Mouse (Mus musculus): ENCODE data around the gene Inhbe. TPM values are rescaled to one million over a fixed set of nuclear protein-coding genes. Genes with fewer than 3 reads are reported as not detected.

Inhbe gene
- polyA plus RNA-seq, 1 experiment from 2014 or later: 0.04 TPM

- Histone ChIP-seq H3K9ac (ENCODE audit: low read depth, low read length) (no peak within 1 kb of the TSS), H3K4me1 (replicated peaks; ENCODE audit: control insufficient read depth, insufficient read depth, low read length) (no peaks in the 10 kb centered on the region), H3K4me3 (ENCODE audit: low read depth, low read length) (no peak within 1 kb of the TSS), H3K27ac (ENCODE audit: low read depth, low read length) (peak within 1 kb of the TSS; percentile 32), H3K27me3 (replicated peaks; ENCODE audit: control insufficient read depth, insufficient read depth, low read length) (no peaks in the 10 kb centered on the region), H3K4me2 (no peak within 1 kb of the TSS), H3K36me3 (ENCODE audit: control insufficient read depth, insufficient read depth, low read length) (no peaks in the 10 kb centered on the region), H3K9me3 (ENCODE audit: control insufficient read depth, low read length) (no peaks in the 10 kb centered on the region)
- no peak for ATAC-seq (replicated peaks; ENCODE audit: low FRiP score)
- 67% methylated on average over 22 of the region's 22 CpGs for WGBS
- no peak for DNase-seq (ENCODE audit: low spot score)
Measured at GRCm38 (mm10) chr10:127369834-127370820, 15.9 kb upstream of the Inhbe start, which contains the start of gene Inhbc. Gene Inhbc (minus strand): TSS chr10:127370431.

- 0 out of 2 replicates have a peak, but pooled peaks have one; percentile 57 for ATAC-seq (replicated peaks; ENCODE audit: low FRiP score)
Measured at GRCm38 (mm10) chr10:127368273-127368672, 14.1 kb upstream of the Inhbe start.

GRCm38 (mm10) chr10:127367116-127367515, 12.9 kb upstream of the Inhbe start:
- Histone ChIP-seq H3K27ac (ENCODE audit: low read depth, low read length) (0 out of 2 replicates have a peak overlapping the region, but pooled peaks have one; percentile 34), H3K36me3 (ENCODE audit: control insufficient read depth, insufficient read depth, low read length) (no peaks in the 10 kb centered on the region), H3K9ac (ENCODE audit: low read depth, low read length) (no peak overlapping the region), H3K4me2 (no peak overlapping the region), H3K27me3 (replicated peaks; ENCODE audit: control insufficient read depth, insufficient read depth, low read length) (no peaks in the 10 kb centered on the region), H3K4me3 (ENCODE audit: low read depth, low read length) (no peak overlapping the region), H3K9me3 (ENCODE audit: control insufficient read depth, low read length) (no peaks in the 10 kb centered on the region), H3K4me1 (replicated peaks; ENCODE audit: control insufficient read depth, insufficient read depth, low read length) (no peaks in the 10 kb centered on the region)
- no peak for DNase-seq (ENCODE audit: low spot score)
- 69% methylated on average over 5 of the region's 5 CpGs for WGBS
- no peak for ATAC-seq (replicated peaks; ENCODE audit: low FRiP score)

More at GRCm38 (mm10) chr10:127368273-127368672, 14.1 kb upstream of the Inhbe start:
- peak overlapping the region; percentile 77 for H3K27ac ChIP-seq (ENCODE audit: low read depth, low read length)
- H3K4me1 ChIP-seq (replicated peaks; ENCODE audit: control insufficient read depth, insufficient read depth, low read length): no peaks in the 10 kb centered on the region
- no peak overlapping the region for H3K9ac ChIP-seq (ENCODE audit: low read depth, low read length)
- 71% methylated on average over 2 of the region's 2 CpGs for WGBS
- H3K9me3 ChIP-seq (ENCODE audit: control insufficient read depth, low read length): no peaks in the 10 kb centered on the region
- H3K4me2 ChIP-seq: peak overlapping the region; percentile 8; the same call in 1 of the 2 replicates
- no peak for DNase-seq (ENCODE audit: low spot score)
- H3K4me3 ChIP-seq (ENCODE audit: low read depth, low read length): no peak overlapping the region
- no peaks in the 10 kb centered on the region for H3K36me3 ChIP-seq (ENCODE audit: control insufficient read depth, insufficient read depth, low read length)
- H3K27me3 ChIP-seq (replicated peaks; ENCODE audit: control insufficient read depth, insufficient read depth, low read length): no peaks in the 10 kb centered on the region

- no peak overlapping the region for H3K9ac ChIP-seq (ENCODE audit: low read depth, low read length)
- ATAC-seq (replicated peaks; ENCODE audit: low FRiP score) (no peak), DNase-seq (ENCODE audit: low spot score) (no peak)
- H3K4me3 ChIP-seq (ENCODE audit: low read depth, low read length): no peak overlapping the region
- no peak overlapping the region for H3K4me2 ChIP-seq
- H3K27ac ChIP-seq (ENCODE audit: low read depth, low read length): no peak overlapping the region
- no peaks in the 10 kb centered on the region for H3K36me3 ChIP-seq (ENCODE audit: control insufficient read depth, insufficient read depth, low read length)
- no peaks in the 10 kb centered on the region for H3K27me3 ChIP-seq (replicated peaks; ENCODE audit: control insufficient read depth, insufficient read depth, low read length)
- no peaks in the 10 kb centered on the region for H3K4me1 ChIP-seq (replicated peaks; ENCODE audit: control insufficient read depth, insufficient read depth, low read length)
- no peaks in the 10 kb centered on the region for H3K9me3 ChIP-seq (ENCODE audit: control insufficient read depth, low read length)
- WGBS: 73% methylated on average over 3 of the region's 3 CpGs
Measured at GRCm38 (mm10) chr10:127360714-127361113, 6.5 kb upstream of the Inhbe start.

- Histone ChIP-seq H3K9me3 (ENCODE audit: control insufficient read depth, low read length) (no peaks in the 10 kb centered on the region), H3K27me3 (replicated peaks; ENCODE audit: control insufficient read depth, insufficient read depth, low read length) (no peaks in the 10 kb centered on the region), H3K4me1 (replicated peaks; ENCODE audit: control insufficient read depth, insufficient read depth, low read length) (peaks cover 1% of the 10 kb centered on the region; the same call in 1 of the 2 replicates), H3K36me3 (ENCODE audit: control insufficient read depth, insufficient read depth, low read length) (no peaks in the 10 kb centered on the region), H3K4me3 (ENCODE audit: low read depth, low read length) (no peak overlapping the region), H3K9ac (ENCODE audit: low read depth, low read length) (no peak overlapping the region), H3K4me2 (no peak overlapping the region), H3K27ac (ENCODE audit: low read depth, low read length) (peak overlapping the region; percentile 27; the same call in 1 of the 2 replicates)
- WGBS: 64% methylated on average over 10 of the region's 10 CpGs
- DNase-seq (ENCODE audit: low spot score) (no peak), ATAC-seq (replicated peaks; ENCODE audit: low FRiP score) (no peak)
Measured at GRCm38 (mm10) chr10:127355336-127355735, 1.1 kb upstream of the Inhbe start.

GRCm38 (mm10) chr10:127352766-127353165, 1.4 kb downstream of the Inhbe start:
- peaks cover 2% of the 10 kb centered on the region; the same call in 1 of the 2 replicates for H3K4me1 ChIP-seq (replicated peaks; ENCODE audit: control insufficient read depth, insufficient read depth, low read length)
- 86% methylated on average over 11 of the region's 11 CpGs for WGBS
- H3K9me3 ChIP-seq (ENCODE audit: control insufficient read depth, low read length): no peaks in the 10 kb centered on the region
- H3K4me2 ChIP-seq: no peak overlapping the region
- no peaks in the 10 kb centered on the region for H3K27me3 ChIP-seq (replicated peaks; ENCODE audit: control insufficient read depth, insufficient read depth, low read length)
- H3K4me3 ChIP-seq (ENCODE audit: low read depth, low read length): no peak overlapping the region
- no peak overlapping the region for H3K27ac ChIP-seq (ENCODE audit: low read depth, low read length)
- no peak overlapping the region for H3K9ac ChIP-seq (ENCODE audit: low read depth, low read length)
- no peak for ATAC-seq (replicated peaks; ENCODE audit: low FRiP score)
- H3K36me3 ChIP-seq (ENCODE audit: control insufficient read depth, insufficient read depth, low read length): no peaks in the 10 kb centered on the region
- DNase-seq (ENCODE audit: low spot score): no peak

GRCm38 (mm10) chr10:127352187-127352586, 2.0 kb downstream of the Inhbe start:
- Histone ChIP-seq H3K36me3 (ENCODE audit: control insufficient read depth, insufficient read depth, low read length) (no peaks in the 10 kb centered on the region), H3K9me3 (ENCODE audit: control insufficient read depth, low read length) (no peaks in the 10 kb centered on the region), H3K4me1 (replicated peaks; ENCODE audit: control insufficient read depth, insufficient read depth, low read length) (peaks cover 2% of the 10 kb centered on the region; the same call in 1 of the 2 replicates), H3K9ac (ENCODE audit: low read depth, low read length) (no peak overlapping the region), H3K27me3 (replicated peaks; ENCODE audit: control insufficient read depth, insufficient read depth, low read length) (no peaks in the 10 kb centered on the region), H3K4me3 (ENCODE audit: low read depth, low read length) (no peak overlapping the region), H3K27ac (ENCODE audit: low read depth, low read length) (no peak overlapping the region), H3K4me2 (no peak overlapping the region)
- 80% methylated on average over 9 of the region's 9 CpGs for WGBS
- DNase-seq (ENCODE audit: low spot score) (no peak), ATAC-seq (replicated peaks; ENCODE audit: low FRiP score) (no peak)

GRCm38 (mm10) chr10:127351719-127352118, 2.5 kb downstream of the Inhbe start:
- H3K27ac ChIP-seq (ENCODE audit: low read depth, low read length): no peak overlapping the region
- no peak for ATAC-seq (replicated peaks; ENCODE audit: low FRiP score)
- no peaks in the 10 kb centered on the region for H3K36me3 ChIP-seq (ENCODE audit: control insufficient read depth, insufficient read depth, low read length)
- H3K4me3 ChIP-seq (ENCODE audit: low read depth, low read length): no peak overlapping the region
- H3K27me3 ChIP-seq (replicated peaks; ENCODE audit: control insufficient read depth, insufficient read depth, low read length): no peaks in the 10 kb centered on the region
- no peak overlapping the region for H3K9ac ChIP-seq (ENCODE audit: low read depth, low read length)
- H3K4me2 ChIP-seq: no peak overlapping the region
- H3K9me3 ChIP-seq (ENCODE audit: control insufficient read depth, low read length): no peaks in the 10 kb centered on the region
- 62% methylated on average over 8 of the region's 8 CpGs for WGBS
- H3K4me1 ChIP-seq (replicated peaks; ENCODE audit: control insufficient read depth, insufficient read depth, low read length): peaks cover 2% of the 10 kb centered on the region; the same call in 1 of the 2 replicates
- no peak for DNase-seq (ENCODE audit: low spot score)

Measured in liver, embryonic 11.5 days (tissue).